Mouse (Mus musculus) liver, embryonic 12.5 days (tissue): Measurements from ENCODE around the gene Syt9. TPM values are rescaled to one million over a fixed set of nuclear protein-coding genes. Genes with fewer than 3 reads are reported as not detected.
"Not testable (repeated sequence)": the region's sequence is repeated elsewhere in the genome, so short reads cannot be mapped to it uniquely, and the experiment has no call there.

Experiments
- ATAC-seq: fragments of 200-750 bp; cut with Nextera tagmentation; 2 replicates; pipeline ENCODE4 v1.8.0; 2017; ENCODE audit warnings: moderate number of reproducible peaks, mild to moderate bottlenecking, moderate library complexity
- H3K27ac ChIP-seq: fragments of 300-500 bp; sonication (generic); 2 replicates; pipeline ENCODE4 v1.5.1; 2016; ENCODE audit warnings: mild to moderate bottlenecking
- H3K27me3 ChIP-seq: fragments of 300-500 bp; sonication (generic); replicated peaks from 2 replicates; pipeline ENCODE4 v1.6.1; 2016; ENCODE audit warnings: mild to moderate bottlenecking, moderate library complexity
- H3K36me3 ChIP-seq: fragments of 300-500 bp; sonication (generic); 2 replicates; pipeline ENCODE4 v1.6.1; 2016; ENCODE audit warnings: mild to moderate bottlenecking, moderate library complexity
- H3K4me1 ChIP-seq: fragments of 300-500 bp; sonication (generic); 2 replicates; pipeline ENCODE4 v1.6.1; 2016
- H3K4me2 ChIP-seq: fragments of 300-500 bp; sonication (generic); 2 replicates; pipeline ENCODE4 v1.6.1; 2016; ENCODE audit warnings: mild to moderate bottlenecking, moderate library complexity
- H3K4me3 ChIP-seq: fragments of 300-500 bp; sonication (generic); 2 replicates; pipeline ENCODE4 v1.5.1; 2016; ENCODE audit warnings: mild to moderate bottlenecking, moderate library complexity
- H3K9ac ChIP-seq: fragments of 300-500 bp; sonication (generic); 2 replicates; pipeline ENCODE4 v1.6.1; 2016; ENCODE audit warnings: mild to moderate bottlenecking, moderate library complexity
- H3K9me3 ChIP-seq: fragments of 300-500 bp; sonication (generic); replicated peaks from 2 replicates; pipeline ENCODE4 v1.6.1; 2016; ENCODE audit warnings: mild to moderate bottlenecking, moderate library complexity
- WGBS: fragments of 180-500 bp; shearing (Covaris S2); methylation state at CpG from one replicate; pipeline ENCODE4 v1.1.7; 2016; ENCODE audit not compliant: insufficient replicate concordance; 5-methylcytosine and 5-hydroxymethylcytosine counted together
- polyA plus RNA-seq: library from polyadenylated mRNA; unstranded; fragments of >200 nt; fragmentation: Nextera tagmentation; extraction: Ambion mirVana; gene quantifications from 2 replicates; pipeline ENCODE4 v1.2.1, GENCODE M21; 2016

Gene Syt9
- polyA plus RNA-seq, 1 experiment from 2014 or later: 1.0 TPM

- H3K36me3 ChIP-seq: no peaks in the 10 kb centered on the region
- H3K4me2 ChIP-seq: no peak overlapping the region
- no peak overlapping the region for H3K27ac ChIP-seq
- no peaks in the 10 kb centered on the region for H3K27me3 ChIP-seq
- no peaks in the 10 kb centered on the region for H3K9me3 ChIP-seq
- no peak overlapping the region for H3K9ac ChIP-seq
- H3K4me3 ChIP-seq: no peak overlapping the region
- 56% methylated on average over 3 of the region's 3 CpGs for WGBS
- no peak for ATAC-seq
- no peaks in the 10 kb centered on the region for H3K4me1 ChIP-seq
These were observed 94.6 kb downstream of the Syt9 start for GRCm38 (mm10) chr7:107465081-107465480.

GRCm38 (mm10) chr7:107478979-107479965, 108.7 kb downstream of the Syt9 start:
- Histone ChIP-seq H3K4me2 (no peak overlapping the region), H3K27me3 (no peaks in the 10 kb centered on the region), H3K27ac (no peak overlapping the region), H3K9me3 (no peaks in the 10 kb centered on the region), H3K36me3 (no peaks in the 10 kb centered on the region), H3K4me3 (no peak overlapping the region), H3K4me1 (no peaks in the 10 kb centered on the region), H3K9ac (no peak overlapping the region)
- ATAC-seq: no peak
- WGBS: 49% methylated on average over 7 of the region's 7 CpGs

GRCm38 (mm10) chr7:107485709-107486108, 115.2 kb downstream of the Syt9 start:
- H3K4me2 ChIP-seq, H3K4me3 ChIP-seq, H3K9me3 ChIP-seq, H3K4me1 ChIP-seq, ATAC-seq, H3K27ac ChIP-seq, H3K27me3 ChIP-seq, H3K36me3 ChIP-seq, H3K9ac ChIP-seq: not testable (repeated sequence)
- 41% methylated on average over 2 of the region's 2 CpGs for WGBS

- H3K9me3 ChIP-seq: no peaks in the 10 kb centered on the region
- H3K27ac ChIP-seq: no peak overlapping the region
- no peak overlapping the region for H3K4me3 ChIP-seq
- no peak overlapping the region for H3K9ac ChIP-seq
- ATAC-seq: no peak
- H3K4me2 ChIP-seq: no peak overlapping the region
- no peaks in the 10 kb centered on the region for H3K27me3 ChIP-seq
- no peaks in the 10 kb centered on the region for H3K4me1 ChIP-seq
- H3K36me3 ChIP-seq: no peaks in the 10 kb centered on the region
These were observed 124.9 kb downstream of the Syt9 start for GRCm38 (mm10) chr7:107495428-107495827.

- Histone ChIP-seq H3K36me3 (no peaks in the 10 kb centered on the region), H3K9me3 (no peaks in the 10 kb centered on the region), H3K27ac (no peak overlapping the region), H3K4me2 (no peak overlapping the region), H3K9ac (no peak overlapping the region), H3K4me3 (no peak overlapping the region), H3K27me3 (no peaks in the 10 kb centered on the region), H3K4me1 (no peaks in the 10 kb centered on the region)
- 68% methylated on average over 7 of the region's 7 CpGs for WGBS
- ATAC-seq: no peak
These were observed 126.4 kb downstream of the Syt9 start for GRCm38 (mm10) chr7:107496923-107497322.

GRCm38 (mm10) chr7:107500641-107501040, 130.1 kb downstream of the Syt9 start:
- no peak for ATAC-seq
- 62% methylated on average over 7 of the region's 7 CpGs for WGBS
- Histone ChIP-seq H3K27me3 (no peaks in the 10 kb centered on the region), H3K4me1 (no peaks in the 10 kb centered on the region), H3K4me3 (no peak overlapping the region), H3K27ac (no peak overlapping the region), H3K4me2 (no peak overlapping the region), H3K36me3 (no peaks in the 10 kb centered on the region), H3K9me3 (no peaks in the 10 kb centered on the region), H3K9ac (no peak overlapping the region)

DNA sequence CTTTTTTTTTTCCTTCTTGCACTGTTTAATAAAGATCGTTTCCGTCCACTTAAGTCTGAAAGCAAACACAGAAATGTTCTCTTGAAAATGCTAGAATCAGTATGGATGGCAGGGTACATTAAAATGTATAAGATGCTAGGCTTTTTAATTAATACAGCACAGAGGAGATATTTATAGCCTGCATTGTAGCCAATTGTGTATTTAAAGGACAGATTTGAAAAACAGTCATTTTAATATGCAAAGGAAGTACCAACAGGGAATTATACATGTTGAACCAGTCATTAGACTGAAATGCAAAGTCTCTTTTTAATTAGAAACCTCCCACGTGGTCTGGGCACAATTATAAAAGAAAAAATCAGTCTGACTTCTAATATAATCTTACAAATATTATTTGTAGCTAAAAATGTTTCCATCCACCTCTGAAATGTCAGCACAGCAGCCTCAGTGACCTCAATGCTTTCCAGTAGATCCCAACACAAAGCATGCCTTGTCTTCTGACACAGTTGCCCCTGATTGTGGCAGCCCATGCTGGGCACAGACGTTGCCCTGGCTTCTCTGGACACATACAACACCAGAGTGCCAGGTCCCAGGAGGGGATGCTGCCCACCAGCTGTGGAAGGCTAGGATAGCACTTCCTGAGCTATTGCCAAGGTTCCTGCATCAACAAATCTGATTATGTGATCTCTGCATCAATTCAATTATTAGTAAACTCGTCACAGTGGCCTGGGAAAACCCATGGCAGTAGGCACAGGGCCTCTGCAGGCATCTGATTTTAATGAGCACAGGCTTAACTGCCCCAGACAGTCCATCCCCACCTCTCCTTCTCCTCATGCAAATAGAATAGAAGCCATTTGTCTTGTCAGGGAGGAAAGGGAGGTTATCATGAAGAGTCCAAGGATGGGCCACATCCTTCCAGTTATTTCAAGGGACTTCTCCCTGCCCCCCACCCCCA, 134.5 kb downstream of the Syt9 start:
- Histone ChIP-seq H3K9ac (no peak overlapping the region), H3K4me2 (no peak overlapping the region), H3K4me1 (no peaks in the 10 kb centered on the region), H3K27me3 (no peaks in the 10 kb centered on the region), H3K4me3 (no peak overlapping the region), H3K36me3 (no peaks in the 10 kb centered on the region), H3K27ac (no peak overlapping the region), H3K9me3 (no peaks in the 10 kb centered on the region)
- 57% methylated on average over 5 of the region's 5 CpGs for WGBS
- ATAC-seq: no peak

- Histone ChIP-seq H3K27me3 (no peaks in the 10 kb centered on the region), H3K4me3 (no peak overlapping the region), H3K9ac (no peak overlapping the region), H3K36me3 (no peaks in the 10 kb centered on the region), H3K9me3 (no peaks in the 10 kb centered on the region), H3K4me1 (no peaks in the 10 kb centered on the region), H3K27ac (no peak overlapping the region), H3K4me2 (no peak overlapping the region)
- 53% methylated on average over 3 of the region's 3 CpGs for WGBS
- ATAC-seq: no peak
These were observed 137.4 kb downstream of the Syt9 start for GRCm38 (mm10) chr7:107507920-107508319.

GRCm38 (mm10) chr7:107509740-107510139, 139.2 kb downstream of the Syt9 start:
- H3K27me3 ChIP-seq: no peaks in the 10 kb centered on the region
- WGBS: 67% methylated on average over 3 of the region's 3 CpGs

DNA sequence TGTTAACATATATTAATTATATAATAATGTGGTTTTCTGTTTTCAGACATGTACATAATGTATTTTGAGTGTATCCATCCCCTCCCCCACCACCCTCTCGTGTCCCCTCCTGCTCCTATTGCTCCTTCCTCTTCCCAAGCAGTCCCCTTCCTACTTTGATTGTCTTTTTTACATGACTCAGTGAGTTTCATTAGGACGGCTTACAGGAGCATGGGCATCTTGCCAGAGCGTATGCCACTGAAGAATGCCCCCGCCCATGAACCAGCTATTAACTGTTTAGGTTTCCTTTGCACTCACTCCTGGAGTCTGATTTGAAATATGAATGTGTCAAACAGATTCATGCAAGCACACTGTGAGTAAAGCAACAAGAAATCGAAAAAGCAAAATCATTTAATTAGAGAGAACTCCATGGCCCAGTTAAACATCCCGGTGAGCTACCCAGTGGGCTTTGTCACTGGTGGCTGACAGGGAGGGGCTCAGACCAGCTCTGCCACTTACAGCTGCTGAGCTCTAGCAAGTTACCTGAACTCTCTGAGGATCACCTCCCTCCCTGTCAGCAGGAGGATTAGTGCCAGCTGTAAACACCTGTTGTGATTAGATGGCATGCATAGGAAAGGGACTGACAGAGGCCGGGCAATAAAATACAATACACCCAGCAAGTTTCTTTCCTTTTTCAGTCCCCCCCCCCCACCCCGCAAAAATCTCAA, 146.3 kb downstream of the Syt9 start:
- no peaks in the 10 kb centered on the region for H3K9me3 ChIP-seq
- H3K36me3 ChIP-seq: no peaks in the 10 kb centered on the region
- no peak overlapping the region for H3K4me2 ChIP-seq
- H3K27me3 ChIP-seq: no peaks in the 10 kb centered on the region
- WGBS: 53% methylated on average over 8 of the region's 8 CpGs
- H3K4me3 ChIP-seq: no peak overlapping the region
- no peak overlapping the region for H3K9ac ChIP-seq
- ATAC-seq: no peak
- H3K27ac ChIP-seq: no peak overlapping the region
- no peaks in the 10 kb centered on the region for H3K4me1 ChIP-seq

More at GRCm38 (mm10) chr7:107509740-107510139, 139.2 kb downstream of the Syt9 start:
- H3K4me1 ChIP-seq: no peaks in the 10 kb centered on the region
- no peak overlapping the region for H3K27ac ChIP-seq
- no peak overlapping the region for H3K4me2 ChIP-seq
- H3K4me3 ChIP-seq: no peak overlapping the region
- no peaks in the 10 kb centered on the region for H3K36me3 ChIP-seq
- no peaks in the 10 kb centered on the region for H3K9me3 ChIP-seq
- ATAC-seq: no peak
- no peak overlapping the region for H3K9ac ChIP-seq

DNA sequence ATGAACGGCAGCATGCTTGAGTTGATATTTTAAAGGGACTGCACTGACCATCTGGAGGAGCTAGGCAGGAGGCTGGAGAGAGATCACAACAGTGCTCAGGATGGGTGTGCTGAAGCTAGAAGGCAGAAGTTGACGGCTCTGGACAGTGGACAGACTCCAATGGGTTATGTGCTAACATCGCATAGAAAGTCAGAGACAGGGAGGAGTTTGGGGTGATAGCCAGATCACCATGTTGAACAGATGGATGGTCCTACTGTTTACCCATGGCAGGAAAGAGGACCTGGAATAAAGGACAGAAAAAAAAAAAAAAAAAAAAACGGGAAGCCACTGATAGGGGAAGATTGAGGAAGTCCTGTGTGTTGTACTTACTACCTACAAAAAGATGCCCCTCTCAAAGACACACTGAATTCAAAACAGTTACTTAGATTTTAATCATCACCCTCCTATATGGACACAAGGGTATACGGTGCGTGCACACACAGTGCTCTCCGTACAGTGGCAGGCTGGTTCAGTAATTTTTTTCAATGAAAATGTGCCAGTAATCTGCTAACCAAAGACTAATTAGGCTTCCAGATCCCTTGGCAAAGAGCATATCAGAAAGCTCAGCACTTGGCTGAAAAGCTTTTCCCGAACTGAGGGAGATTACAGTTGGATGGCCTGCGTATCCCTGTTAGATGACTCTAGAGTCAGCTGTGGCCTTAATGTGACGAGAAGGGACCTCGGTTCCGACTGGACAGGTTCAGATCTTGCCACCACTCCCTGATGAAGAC, 148.9 kb downstream of the Syt9 start:
- H3K27me3 ChIP-seq: no peaks in the 10 kb centered on the region
- 72% methylated on average over 12 of the region's 12 CpGs for WGBS

More for the DNA sequence above, 148.9 kb downstream of the Syt9 start:
- no peak overlapping the region for H3K9ac ChIP-seq
- no peak for ATAC-seq
- no peak overlapping the region for H3K27ac ChIP-seq
- H3K36me3 ChIP-seq: no peaks in the 10 kb centered on the region
- no peaks in the 10 kb centered on the region for H3K9me3 ChIP-seq
- H3K4me3 ChIP-seq: no peak overlapping the region
- no peak overlapping the region for H3K4me2 ChIP-seq
- no peaks in the 10 kb centered on the region for H3K4me1 ChIP-seq
